Mouse (Mus musculus) liver, embryonic 14.5 days (tissue): ENCODE measurements around the gene Dtl. TPM values are rescaled to one million over a fixed set of nuclear protein-coding genes. Genes with fewer than 3 reads are reported as not detected.

Experiments used
- ATAC-seq: fragments of 200-750 bp; cut with Nextera tagmentation; 2 replicates; pipeline ENCODE4 v1.8.0; 2017; ENCODE audit warnings: moderate number of reproducible peaks, mild to moderate bottlenecking, moderate library complexity; ENCODE audit not compliant: insufficient read depth
- DNase-seq, 3 experiments: peaks; one replicate each; pipeline ENCODE4 v3.0.0-alpha.2; 2012 to 2013; ENCODE audit warnings: low read depth in 3 of 3, low spot score in 3 of 3
- H3K27ac ChIP-seq: fragments of 300-500 bp; sonication (generic); 2 replicates; pipeline ENCODE4 v1.5.1; 2014; ENCODE audit warnings: moderate library complexity, mild to moderate bottlenecking, control low read depth, inconsistent platforms
- H3K27me3 ChIP-seq: fragments of 300-500 bp; sonication (generic); 2 replicates; pipeline ENCODE4 v1.6.1; 2014; ENCODE audit warnings: mild to moderate bottlenecking, low read length, moderate library complexity; ENCODE audit not compliant: control insufficient read depth, insufficient read depth
- H3K36me3 ChIP-seq: fragments of 300-500 bp; sonication (generic); replicated peaks from 2 replicates; pipeline ENCODE4 v1.6.1; 2014; ENCODE audit warnings: low read depth; ENCODE audit not compliant: control insufficient read depth, insufficient read depth
- H3K4me1 ChIP-seq, 2 experiments: fragments of 200-500 bp in 1 of 2; fragments of 300-500 bp in 1 of 2; sonication (generic) in 1 of 2; replicated peaks; 2 replicates each; pipeline ENCODE4 v1.6.1; 2012 to 2014; ENCODE audit warnings: antibody characterized with exemption in 1 of 2, inconsistent platforms in 1 of 2, low read length in 1 of 2; ENCODE audit not compliant: control insufficient read depth in 2 of 2, insufficient read depth in 2 of 2
- H3K4me2 ChIP-seq: fragments of 300-500 bp; sonication (generic); 2 replicates; pipeline ENCODE4 v1.6.1; 2014; ENCODE audit warnings: low read depth, mild to moderate bottlenecking, control low read depth, moderate library complexity
- H3K4me3 ChIP-seq, 2 experiments: fragments of 200-500 bp in 1 of 2; fragments of 300-500 bp in 1 of 2; sonication (generic) in 1 of 2; 2 replicates each; pipeline ENCODE4 v1.5.1; 2012 to 2014; ENCODE audit warnings: low read depth in 2 of 2, low read length in 2 of 2, mild to moderate bottlenecking in 2 of 2, control low read depth in 1 of 2, inconsistent platforms in 1 of 2, moderate library complexity in 1 of 2; ENCODE audit not compliant: insufficient read depth in 1 of 2
- H3K9ac ChIP-seq: fragments of 300-500 bp; sonication (generic); replicated peaks from 2 replicates; pipeline ENCODE4 v1.6.1; 2014; ENCODE audit warnings: mild to moderate bottlenecking, control low read depth, moderate library complexity
- H3K9me3 ChIP-seq: fragments of 300-500 bp; sonication (generic); 2 replicates; pipeline ENCODE4 v1.6.1; 2016; ENCODE audit warnings: low read length, mixed read lengths; ENCODE audit not compliant: control insufficient read depth
- CTCF ChIP-seq: IDR thresholded peaks from 2 replicates; pipeline ENCODE4 v1.5.1; 2016; ENCODE audit warnings: antibody characterized with exemption, low read depth, control low read depth
- EP300 ChIP-seq: IDR thresholded peaks from 2 replicates; pipeline ENCODE4 v1.6.1; 2016; ENCODE audit warnings: antibody characterized with exemption, low read depth
- WGBS: fragments of 180-500 bp; shearing (Covaris S2); extraction: QIAGEN DNeasy Blood & Tissue Kit; methylation state at CpG from one replicate; pipeline ENCODE4 v1.1.7; 2014; ENCODE audit not compliant: insufficient replicate concordance; 5-methylcytosine and 5-hydroxymethylcytosine counted together
- polyA plus RNA-seq, 2 experiments: library from polyadenylated mRNA; depleted of rRNA in 1 of 2; stranded (reverse) in 1 of 2; unstranded in 1 of 2; fragments of >200 nt; fragmentation: Nextera tagmentation in 1 of 2; extraction: Ambion mirVana in 1 of 2; gene quantifications; 2 replicates each; pipeline versions ENCODE4 v1.2.1 to v1.2.3; 2012 to 2014

The Dtl gene
- polyA plus RNA-seq, 2 experiments: 16.6 to 29.0 TPM

DNA sequence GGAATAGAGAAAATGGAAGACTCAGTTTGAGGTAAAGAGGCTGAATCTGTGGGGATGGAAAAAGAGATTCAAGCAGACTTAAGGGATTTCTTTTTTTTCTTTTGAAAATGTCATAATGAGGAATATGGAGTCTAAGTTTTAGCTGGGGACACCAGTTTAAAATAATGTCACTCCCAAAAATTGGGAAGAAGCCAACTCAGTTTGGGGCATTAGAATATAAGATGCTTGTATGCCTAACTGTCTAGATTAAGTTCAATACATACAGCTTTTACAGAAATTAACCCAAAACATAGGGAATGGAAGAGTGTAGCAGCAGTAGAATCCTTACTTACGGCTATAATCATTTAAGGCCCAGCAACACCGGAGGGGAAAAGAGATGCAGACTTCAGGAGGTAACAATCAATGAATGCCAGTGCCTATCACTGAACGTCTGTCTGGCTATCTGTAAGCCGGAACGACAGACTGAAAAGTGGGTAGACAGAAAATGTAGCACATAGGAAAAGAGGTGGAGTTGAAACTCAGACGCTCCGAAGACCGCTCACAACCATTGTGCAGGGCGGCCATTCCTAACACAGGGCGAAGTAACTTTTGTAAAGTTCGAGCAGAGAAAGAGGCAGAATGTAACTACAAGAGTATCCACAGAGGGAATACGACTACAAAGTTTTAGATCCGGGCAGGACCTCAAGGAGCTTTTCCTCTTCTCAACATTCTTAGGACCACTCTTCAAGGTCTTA is 1.3 kb downstream of the Dtl start:
- WGBS: under 1% methylated on average over 13 of the region's 13 CpGs
- TF ChIP-seq EP300 (no peak), CTCF (no peak)
- H3K4me2 ChIP-seq: peak overlapping the region; percentile 69
- DNase-seq: peak; percentile 23 to 33 (median 26)
- peak overlapping the region; percentile 88 for H3K9ac ChIP-seq
- peak overlapping the region; percentile 57 for H3K27ac ChIP-seq
- peaks cover 6 to 18% of the 10 kb centered on the region in 2 experiments; a peak in 2 of 4 replicates for H3K4me1 ChIP-seq
- no peak for ATAC-seq
- no peaks in the 10 kb centered on the region for H3K9me3 ChIP-seq
- no peaks in the 10 kb centered on the region for H3K27me3 ChIP-seq
- peaks cover 17% of the 10 kb centered on the region for H3K36me3 ChIP-seq
- peak overlapping the region; percentile 80 to 85 for H3K4me3 ChIP-seq

DNA sequence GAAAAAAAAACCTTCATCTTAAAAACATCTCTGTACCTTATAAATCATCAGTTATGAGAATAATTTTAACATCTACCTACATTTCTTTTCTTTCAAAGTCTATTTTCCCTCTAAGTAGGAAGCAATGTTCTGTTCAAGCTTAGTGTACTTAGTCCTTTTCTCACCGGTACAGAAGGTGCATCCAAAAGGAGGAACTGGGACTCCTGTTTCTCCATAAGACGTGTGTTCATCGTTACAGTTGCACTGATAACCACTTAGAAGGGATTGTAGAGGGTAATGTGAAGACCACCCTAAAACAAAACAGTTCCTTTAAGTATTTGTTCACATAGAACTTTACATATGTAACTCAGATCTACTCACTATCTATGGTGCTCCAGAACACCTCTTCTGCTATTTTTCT is 4.9 kb downstream of the Dtl start:
- Histone ChIP-seq H3K4me1 (0 out of 4 replicates have a peak, but pooled peaks cover 2 to 3% of the 10 kb centered on the region in 2 experiments), H3K9me3 (no peaks in the 10 kb centered on the region), H3K4me3 (no peak overlapping the region), H3K9ac (no peak overlapping the region), H3K36me3 (peaks cover 40% of the 10 kb centered on the region), H3K4me2 (no peak overlapping the region), H3K27me3 (no peaks in the 10 kb centered on the region), H3K27ac (no peak overlapping the region)
- ATAC-seq (no peak), DNase-seq (no peak)
- TF ChIP-seq CTCF (no peak), EP300 (no peak)
- WGBS: 58% methylated on average over 3 of the region's 3 CpGs

- no peak for DNase-seq
- TF ChIP-seq CTCF (no peak), EP300 (no peak)
- ATAC-seq: no peak
- 89% methylated on average over 2 of the region's 2 CpGs for WGBS
- H3K4me1 ChIP-seq: 0 out of 4 replicates have a peak, but pooled peaks cover 2 to 3% of the 10 kb centered on the region in 2 experiments
- H3K4me2 ChIP-seq: no peak overlapping the region
- H3K27ac ChIP-seq: no peak overlapping the region
- no peaks in the 10 kb centered on the region for H3K27me3 ChIP-seq
- no peaks in the 10 kb centered on the region for H3K9me3 ChIP-seq
- H3K4me3 ChIP-seq: no peak overlapping the region
- H3K9ac ChIP-seq: no peak overlapping the region
- peaks cover 47% of the 10 kb centered on the region for H3K36me3 ChIP-seq
Observed at GRCm38 (mm10) chr1:191569625-191570024, 5.7 kb downstream of the Dtl start.

DNA sequence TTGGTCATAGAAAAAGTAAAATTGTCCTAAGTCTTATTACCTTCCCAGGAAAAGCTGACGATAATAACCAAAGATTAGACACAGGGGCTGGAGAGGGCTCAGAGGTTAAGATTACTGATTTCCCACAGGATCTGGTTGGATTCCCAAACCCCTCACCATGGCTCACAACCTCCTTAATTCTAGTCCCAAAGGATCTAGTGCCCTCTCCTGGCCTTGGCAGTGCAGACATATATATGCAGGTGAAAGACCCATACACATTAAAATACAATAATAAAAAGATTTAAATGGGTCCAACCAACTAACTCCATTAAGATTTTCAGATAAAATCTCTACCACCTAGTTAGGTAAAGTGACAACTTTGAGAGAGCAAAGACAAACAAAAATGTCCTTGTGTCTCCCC is 7.5 kb downstream of the Dtl start:
- no peak overlapping the region for H3K4me2 ChIP-seq
- 0 out of 4 replicates have a peak, but pooled peaks cover 2 to 3% of the 10 kb centered on the region in 2 experiments for H3K4me1 ChIP-seq
- no peak overlapping the region for H3K4me3 ChIP-seq
- WGBS: 74% methylated on average over 1 of the region's 1 CpGs
- no peaks in the 10 kb centered on the region for H3K9me3 ChIP-seq
- H3K27ac ChIP-seq: no peak overlapping the region
- no peak for TF ChIP-seq EP300
- TF ChIP-seq CTCF: peak; percentile 19; the same call in 1 of the 2 replicates
- peaks cover 55% of the 10 kb centered on the region for H3K36me3 ChIP-seq
- ATAC-seq (no peak), DNase-seq (no peak)
- H3K9ac ChIP-seq: no peak overlapping the region
- no peaks in the 10 kb centered on the region for H3K27me3 ChIP-seq

DNA sequence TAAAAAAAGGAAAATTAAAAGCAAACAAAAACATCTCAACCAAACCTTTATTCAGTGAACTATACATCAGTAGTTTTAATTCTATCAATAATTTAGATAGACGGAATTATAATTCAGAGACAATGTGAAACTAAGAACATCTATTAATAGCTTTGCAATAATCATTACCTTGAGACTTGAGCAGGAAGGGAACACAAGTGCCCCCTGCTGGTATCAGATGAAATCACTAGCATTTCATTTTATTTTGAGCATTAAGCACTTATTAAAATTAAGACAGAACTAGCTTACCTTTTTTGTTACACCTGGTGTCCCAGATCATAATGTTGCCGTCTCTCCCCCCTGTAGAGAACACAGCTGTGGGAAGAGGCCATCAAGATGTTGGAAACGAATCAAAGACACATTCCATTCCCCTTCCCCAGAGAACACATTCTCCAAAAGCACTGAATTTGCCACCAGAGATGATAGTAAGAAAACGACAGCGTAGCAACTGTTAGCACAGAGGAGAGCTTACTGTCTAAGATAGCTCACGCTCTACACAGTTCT is 12.4 kb downstream of the Dtl start:
- H3K27me3 ChIP-seq: no peaks in the 10 kb centered on the region
- no peaks in the 10 kb centered on the region for H3K9me3 ChIP-seq
- no peaks in the 10 kb centered on the region for H3K4me1 ChIP-seq
- no peak overlapping the region for H3K27ac ChIP-seq
- DNase-seq (peak in 1 of 3 experiments; percentile 33), ATAC-seq (no peak)
- H3K9ac ChIP-seq: no peak overlapping the region
- H3K4me2 ChIP-seq: no peak overlapping the region
- 60% methylated on average over 6 of the region's 6 CpGs for WGBS
- peak; percentile 64 for TF ChIP-seq CTCF
- TF ChIP-seq EP300: no peak
- no peak overlapping the region for H3K4me3 ChIP-seq
- H3K36me3 ChIP-seq: peaks cover 67% of the 10 kb centered on the region
